Mouse (Mus musculus): ENCODE measurements around the gene Osm. TPM values are rescaled to one million over a fixed set of nuclear protein-coding genes. Genes with fewer than 3 reads are reported as not detected.

Osm gene
- polyA plus RNA-seq, 1 experiment: 0.52 TPM

GRCm38 (mm10) chr11:4209556-4209955, 26.7 kb upstream of the Osm start:
- TF ChIP-seq POLR2A (IDR thresholded peaks at IDR 0.05; ENCODE audit: insufficient read depth, low read length): no peak
- TF ChIP-seq CTCF (IDR thresholded peaks at IDR 0.05; ENCODE audit: low read depth, low read length): peak; percentile 6
- TF ChIP-seq EP300 (IDR thresholded peaks at IDR 0.05; ENCODE audit: insufficient read depth, low read depth, low read length): no peak
- Histone ChIP-seq H3K9ac (ENCODE audit: low read depth, poor library complexity, severe bottlenecking) (no peak overlapping the region), H3K9me3 (replicated peaks; ENCODE audit: control insufficient read depth, insufficient read depth, low read length, poor library complexity, severe bottlenecking) (no peaks in the 10 kb centered on the region), H3K27ac (ENCODE audit: insufficient read depth, low read length) (no peak overlapping the region), H3K4me3 (ENCODE audit: low read depth, low read length) (no peak overlapping the region), H3K4me1 (ENCODE audit: control insufficient read depth, insufficient read depth, low read length) (peaks cover 3% of the 10 kb centered on the region), H3K27me3 (ENCODE audit: control insufficient read depth, insufficient read depth, low read length, poor library complexity, severe bottlenecking) (no peaks in the 10 kb centered on the region), H3K36me3 (ENCODE audit: control insufficient read depth, insufficient read depth, low read length, poor library complexity, severe bottlenecking) (peaks cover 2% of the 10 kb centered on the region; the same call in 1 of the 2 replicates)

- Histone ChIP-seq H3K36me3 (ENCODE audit: control insufficient read depth, insufficient read depth, low read length, poor library complexity, severe bottlenecking) (peaks cover 2% of the 10 kb centered on the region; the same call in 1 of the 2 replicates), H3K4me1 (ENCODE audit: control insufficient read depth, insufficient read depth, low read length) (peaks cover 3% of the 10 kb centered on the region), H3K9ac (ENCODE audit: low read depth, poor library complexity, severe bottlenecking) (no peak overlapping the region), H3K4me3 (ENCODE audit: low read depth, low read length) (no peak overlapping the region), H3K27me3 (ENCODE audit: control insufficient read depth, insufficient read depth, low read length, poor library complexity, severe bottlenecking) (no peaks in the 10 kb centered on the region), H3K9me3 (replicated peaks; ENCODE audit: control insufficient read depth, insufficient read depth, low read length, poor library complexity, severe bottlenecking) (no peaks in the 10 kb centered on the region), H3K27ac (ENCODE audit: insufficient read depth, low read length) (no peak overlapping the region)
- TF ChIP-seq POLR2A (IDR thresholded peaks at IDR 0.05; ENCODE audit: insufficient read depth, low read length) (no peak), CTCF (IDR thresholded peaks at IDR 0.05; ENCODE audit: low read depth, low read length) (no peak), EP300 (IDR thresholded peaks at IDR 0.05; ENCODE audit: insufficient read depth, low read depth, low read length) (no peak)
These were observed 25.4 kb upstream of the Osm start for GRCm38 (mm10) chr11:4210786-4211185.

GRCm38 (mm10) chr11:4213107-4213506, 23.1 kb upstream of the Osm start:
- TF ChIP-seq CTCF (IDR thresholded peaks at IDR 0.05; ENCODE audit: low read depth, low read length) (no peak), EP300 (IDR thresholded peaks at IDR 0.05; ENCODE audit: insufficient read depth, low read depth, low read length) (no peak), POLR2A (IDR thresholded peaks at IDR 0.05; ENCODE audit: insufficient read depth, low read length) (no peak)
- no peaks in the 10 kb centered on the region for H3K27me3 ChIP-seq (ENCODE audit: control insufficient read depth, insufficient read depth, low read length, poor library complexity, severe bottlenecking)
- H3K27ac ChIP-seq (ENCODE audit: insufficient read depth, low read length): no peak overlapping the region
- no peak overlapping the region for H3K4me3 ChIP-seq (ENCODE audit: low read depth, low read length)
- no peak overlapping the region for H3K9ac ChIP-seq (ENCODE audit: low read depth, poor library complexity, severe bottlenecking)
- no peaks in the 10 kb centered on the region for H3K9me3 ChIP-seq (replicated peaks; ENCODE audit: control insufficient read depth, insufficient read depth, low read length, poor library complexity, severe bottlenecking)
- peaks cover 8% of the 10 kb centered on the region for H3K4me1 ChIP-seq (ENCODE audit: control insufficient read depth, insufficient read depth, low read length)
- H3K36me3 ChIP-seq (ENCODE audit: control insufficient read depth, insufficient read depth, low read length, poor library complexity, severe bottlenecking): no peaks in the 10 kb centered on the region

DNA sequence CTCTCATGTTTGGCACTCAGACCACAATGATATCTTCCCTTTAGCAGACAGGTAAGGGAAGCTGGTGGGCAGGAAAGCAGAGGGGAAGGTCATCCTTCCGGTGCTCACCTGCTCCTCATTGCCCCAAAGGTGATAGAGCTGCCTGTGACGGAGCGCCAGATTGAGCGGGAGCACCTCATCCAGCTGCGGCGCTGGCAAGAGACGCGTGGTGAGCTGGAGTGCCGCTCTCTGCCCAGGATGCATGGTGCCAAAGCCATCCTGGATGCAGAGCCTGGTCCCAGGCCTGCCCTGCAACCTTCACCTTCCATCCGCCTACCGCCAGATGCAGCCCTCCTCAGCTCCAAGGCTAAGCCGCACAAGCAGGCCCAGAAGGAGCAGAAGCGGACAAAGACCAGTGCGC, 21.6 kb upstream of the Osm start:
- H3K4me1 ChIP-seq (ENCODE audit: control insufficient read depth, insufficient read depth, low read length): peaks cover 8% of the 10 kb centered on the region
- no peak overlapping the region for H3K27ac ChIP-seq (ENCODE audit: insufficient read depth, low read length)
- H3K9me3 ChIP-seq (replicated peaks; ENCODE audit: control insufficient read depth, insufficient read depth, low read length, poor library complexity, severe bottlenecking): no peaks in the 10 kb centered on the region
- no peak overlapping the region for H3K4me3 ChIP-seq (ENCODE audit: low read depth, low read length)
- H3K27me3 ChIP-seq (ENCODE audit: control insufficient read depth, insufficient read depth, low read length, poor library complexity, severe bottlenecking): no peaks in the 10 kb centered on the region
- no peak for TF ChIP-seq POLR2A (IDR thresholded peaks at IDR 0.05; ENCODE audit: insufficient read depth, low read length)
- no peak for TF ChIP-seq CTCF (IDR thresholded peaks at IDR 0.05; ENCODE audit: low read depth, low read length)
- no peak overlapping the region for H3K9ac ChIP-seq (ENCODE audit: low read depth, poor library complexity, severe bottlenecking)
- no peaks in the 10 kb centered on the region for H3K36me3 ChIP-seq (ENCODE audit: control insufficient read depth, insufficient read depth, low read length, poor library complexity, severe bottlenecking)

GRCm38 (mm10) chr11:4215061-4215460, 21.2 kb upstream of the Osm start:
- no peaks in the 10 kb centered on the region for H3K27me3 ChIP-seq (ENCODE audit: control insufficient read depth, insufficient read depth, low read length, poor library complexity, severe bottlenecking)
- H3K36me3 ChIP-seq (ENCODE audit: control insufficient read depth, insufficient read depth, low read length, poor library complexity, severe bottlenecking): no peaks in the 10 kb centered on the region
- H3K4me1 ChIP-seq (ENCODE audit: control insufficient read depth, insufficient read depth, low read length): peaks cover 8% of the 10 kb centered on the region
- no peak overlapping the region for H3K4me3 ChIP-seq (ENCODE audit: low read depth, low read length)
- TF ChIP-seq POLR2A (IDR thresholded peaks at IDR 0.05; ENCODE audit: insufficient read depth, low read length) (no peak), CTCF (IDR thresholded peaks at IDR 0.05; ENCODE audit: low read depth, low read length) (no peak), EP300 (IDR thresholded peaks at IDR 0.05; ENCODE audit: insufficient read depth, low read depth, low read length) (no peak)
- no peak overlapping the region for H3K9ac ChIP-seq (ENCODE audit: low read depth, poor library complexity, severe bottlenecking)
- no peaks in the 10 kb centered on the region for H3K9me3 ChIP-seq (replicated peaks; ENCODE audit: control insufficient read depth, insufficient read depth, low read length, poor library complexity, severe bottlenecking)
- H3K27ac ChIP-seq (ENCODE audit: insufficient read depth, low read length): no peak overlapping the region

DNA sequence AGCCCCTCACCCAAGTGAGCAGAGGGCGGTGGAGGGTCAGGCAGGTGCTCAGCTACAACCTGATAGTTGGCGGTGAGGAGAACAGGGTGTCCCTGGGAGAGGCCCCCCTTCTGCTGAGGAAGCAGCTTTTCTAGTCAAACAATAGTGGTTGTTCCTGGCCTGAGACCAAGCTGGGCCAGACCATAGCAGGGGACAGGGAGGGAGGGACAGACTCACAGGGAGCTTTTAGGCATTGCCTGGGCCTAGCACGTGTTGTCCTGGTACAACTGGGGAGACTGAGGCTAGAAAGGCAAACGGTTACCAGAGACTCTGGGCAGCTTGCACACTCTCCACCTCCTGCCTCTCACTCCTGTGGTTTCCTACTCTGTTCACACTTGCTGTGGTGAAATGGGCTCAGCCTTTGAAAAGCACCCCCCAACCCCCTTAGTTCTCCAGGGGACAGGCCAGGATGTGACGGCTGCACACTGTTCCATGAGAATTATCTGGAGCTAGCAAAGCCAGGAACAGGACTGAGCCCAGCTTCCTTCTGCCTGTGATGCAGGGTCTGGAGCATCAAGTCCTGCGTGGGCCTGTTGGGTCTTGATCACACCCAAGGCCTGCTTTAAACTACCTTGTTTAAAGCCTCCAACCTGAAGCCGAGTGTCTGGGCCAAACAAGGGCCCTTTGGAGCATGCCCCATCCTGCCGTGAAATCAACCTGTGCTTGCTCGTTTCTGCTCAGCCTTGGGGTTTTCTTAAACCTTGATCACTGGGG, 19.8 kb upstream of the Osm start:
- no peak for TF ChIP-seq POLR2A (IDR thresholded peaks at IDR 0.05; ENCODE audit: insufficient read depth, low read length)
- no peak for TF ChIP-seq CTCF (IDR thresholded peaks at IDR 0.05; ENCODE audit: low read depth, low read length)
- no peak for TF ChIP-seq EP300 (IDR thresholded peaks at IDR 0.05; ENCODE audit: insufficient read depth, low read depth, low read length)
- Histone ChIP-seq H3K9me3 (replicated peaks; ENCODE audit: control insufficient read depth, insufficient read depth, low read length, poor library complexity, severe bottlenecking) (no peaks in the 10 kb centered on the region), H3K27ac (ENCODE audit: insufficient read depth, low read length) (peak overlapping the region; percentile 27), H3K4me1 (ENCODE audit: control insufficient read depth, insufficient read depth, low read length) (peaks cover 8% of the 10 kb centered on the region), H3K4me3 (ENCODE audit: low read depth, low read length) (peak overlapping the region; percentile 17; the same call in 1 of the 2 replicates), H3K36me3 (ENCODE audit: control insufficient read depth, insufficient read depth, low read length, poor library complexity, severe bottlenecking) (no peaks in the 10 kb centered on the region), H3K9ac (ENCODE audit: low read depth, poor library complexity, severe bottlenecking) (peak overlapping the region; percentile 17), H3K27me3 (ENCODE audit: control insufficient read depth, insufficient read depth, low read length, poor library complexity, severe bottlenecking) (no peaks in the 10 kb centered on the region)

All from ES-Bruce4 (cell line).